Mouse (Mus musculus) CD4-positive, CD25-positive, alpha-beta regulatory T cell (primary cell): ENCODE results near the gene Capn15. TPM values are rescaled to one million over a fixed set of nuclear protein-coding genes. Genes with fewer than 3 reads are reported as not detected.

Experiments
- polyA plus RNA-seq: library from polyadenylated mRNA; unstranded; fragments of 100-300 nt; shearing (Covaris generic); gene quantifications from one replicate; pipeline ENCODE4 v1.2.1, GENCODE M21; 2017

The Capn15 gene
- polyA plus RNA-seq: 30.1 TPM

DNA sequence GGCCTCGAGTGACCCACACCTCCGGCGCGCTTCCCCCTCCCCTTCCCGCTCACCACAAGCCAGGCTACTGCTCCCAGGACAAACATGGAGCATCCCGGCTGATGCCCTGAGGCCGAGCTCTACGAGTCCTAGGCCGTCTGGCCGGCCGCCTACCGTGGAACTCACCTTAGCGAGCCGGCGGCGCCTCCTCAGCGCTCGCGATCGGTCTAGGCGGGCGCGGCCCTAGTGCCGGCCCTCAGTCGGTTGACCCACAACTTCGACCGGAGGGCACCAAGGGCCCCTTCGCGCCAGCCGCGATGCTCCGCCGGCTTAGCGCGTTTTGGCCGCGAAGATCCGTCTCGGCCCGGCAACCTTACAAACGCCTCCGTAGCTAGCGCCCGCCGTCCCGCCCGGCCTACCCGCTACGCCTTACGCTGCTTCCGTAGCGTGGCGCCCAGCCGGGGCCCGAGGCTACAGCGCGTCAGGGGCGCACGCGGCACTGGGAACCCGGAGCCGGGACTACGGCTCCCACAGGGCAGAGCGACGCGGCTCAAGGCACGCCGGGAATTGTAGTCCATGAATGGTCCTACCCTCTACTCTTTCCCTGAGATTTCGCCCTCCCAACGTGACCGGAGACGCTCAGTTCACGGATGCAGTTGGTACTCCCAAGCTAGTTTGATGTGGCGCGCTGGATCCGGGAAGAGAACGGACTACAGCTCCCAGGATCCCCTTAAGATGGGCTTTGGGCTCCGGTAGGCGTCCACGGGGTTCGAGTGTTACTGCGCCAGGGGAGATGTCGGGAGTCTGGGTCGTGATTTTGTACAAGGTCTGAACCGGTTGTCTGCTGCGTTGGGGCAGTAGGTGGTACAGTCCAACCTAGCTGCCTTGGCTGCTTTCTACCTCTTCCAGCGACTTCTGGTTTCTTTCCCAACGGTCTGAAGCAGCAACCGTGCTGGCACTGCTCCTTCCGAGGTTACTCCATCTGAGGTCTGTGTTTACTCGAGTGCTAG, at the start of gene Capn15:
Gene Capn15, minus strand, starts transcription at position 491 of the 989 bp plus-strand sequence.

DNA sequence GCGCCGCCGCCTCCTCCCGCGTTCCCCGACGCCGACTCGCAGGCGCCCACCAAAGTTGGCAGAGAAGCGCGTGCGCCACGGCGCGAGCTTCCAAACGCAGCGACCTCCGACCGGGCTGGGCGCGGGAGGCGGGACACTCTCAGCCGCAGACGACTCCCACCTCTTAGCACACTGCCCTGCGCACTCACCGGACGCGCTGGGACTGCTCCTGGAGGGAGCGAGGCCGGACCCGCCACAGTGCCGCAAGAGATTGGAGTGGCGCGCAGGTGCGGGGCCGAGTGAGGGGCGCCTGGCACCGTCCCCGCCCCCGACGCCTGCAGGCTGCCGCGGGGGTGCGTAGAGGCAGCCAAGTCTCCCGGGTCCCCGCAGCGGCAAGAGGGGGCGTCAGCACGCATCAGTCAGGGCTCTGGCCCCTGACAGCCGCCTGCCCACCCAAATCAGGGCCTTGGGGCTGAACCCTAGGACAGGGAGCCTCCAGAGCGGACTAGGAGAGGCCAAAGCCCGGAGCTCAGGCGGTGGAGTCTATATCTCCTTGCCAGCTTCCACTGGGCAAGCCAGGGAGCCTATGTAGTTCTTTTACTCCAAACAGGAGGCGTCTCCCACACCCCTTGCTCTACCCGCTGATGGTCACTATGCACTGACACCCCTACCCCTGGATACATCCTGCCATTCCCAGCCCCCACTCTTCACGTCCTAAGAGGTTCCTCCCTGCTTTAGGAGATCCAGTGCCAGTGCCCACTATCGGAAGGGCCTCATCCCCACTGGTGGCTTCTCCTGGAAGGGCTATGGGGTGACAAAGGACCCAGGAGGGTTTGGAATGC, 33.6 kb downstream of the Capn15 start, which contains the start of gene A930017K11Rik:
Gene A930017K11Rik, minus strand, starts transcription at position 763 of the 821 bp plus-strand sequence.

DNA sequence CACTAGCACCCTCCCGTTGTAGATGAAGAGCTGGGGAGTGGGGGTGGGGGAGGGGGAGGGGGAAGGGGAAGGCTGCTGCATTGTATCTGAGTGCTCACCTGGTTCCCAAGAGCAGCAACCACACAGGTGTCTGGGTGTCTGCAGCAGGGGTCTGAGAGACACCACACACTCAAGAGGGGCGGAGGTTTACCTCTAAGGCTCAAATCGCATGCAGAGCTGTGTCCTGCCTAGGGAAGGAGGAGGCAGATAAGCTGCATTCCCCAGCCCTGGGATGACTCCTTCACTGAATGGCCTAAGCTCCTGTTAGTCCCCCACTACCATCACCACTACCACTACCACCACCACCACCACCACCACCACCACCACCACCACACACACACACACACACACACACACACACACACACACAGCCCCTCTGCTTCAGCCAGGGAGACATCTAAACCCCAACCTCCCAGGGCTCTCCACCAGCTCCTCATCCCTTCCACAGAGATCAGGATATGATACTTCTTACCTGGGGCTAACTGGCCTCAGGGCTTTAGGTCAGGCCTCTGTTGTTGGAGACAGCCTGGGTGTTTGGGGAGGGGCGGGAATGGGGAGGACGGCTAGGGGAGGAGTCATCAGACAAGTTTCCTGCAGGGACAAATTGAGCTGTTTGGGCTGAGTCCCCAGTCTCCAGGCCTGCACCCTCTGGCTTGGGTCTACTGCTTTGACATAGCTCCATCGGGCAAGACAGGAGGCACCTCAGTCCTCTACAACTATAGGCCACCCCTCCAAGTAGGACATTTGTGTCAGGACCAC, 41.0 kb downstream of the Capn15 start, which contains the start of the genes Pigq and Nhlrc4:
Gene Pigq, minus strand, starts transcription at position 571 of the 798 bp plus-strand sequence.
Gene Nhlrc4, minus strand, starts transcription at position 596 of the 798 bp plus-strand sequence.

DNA sequence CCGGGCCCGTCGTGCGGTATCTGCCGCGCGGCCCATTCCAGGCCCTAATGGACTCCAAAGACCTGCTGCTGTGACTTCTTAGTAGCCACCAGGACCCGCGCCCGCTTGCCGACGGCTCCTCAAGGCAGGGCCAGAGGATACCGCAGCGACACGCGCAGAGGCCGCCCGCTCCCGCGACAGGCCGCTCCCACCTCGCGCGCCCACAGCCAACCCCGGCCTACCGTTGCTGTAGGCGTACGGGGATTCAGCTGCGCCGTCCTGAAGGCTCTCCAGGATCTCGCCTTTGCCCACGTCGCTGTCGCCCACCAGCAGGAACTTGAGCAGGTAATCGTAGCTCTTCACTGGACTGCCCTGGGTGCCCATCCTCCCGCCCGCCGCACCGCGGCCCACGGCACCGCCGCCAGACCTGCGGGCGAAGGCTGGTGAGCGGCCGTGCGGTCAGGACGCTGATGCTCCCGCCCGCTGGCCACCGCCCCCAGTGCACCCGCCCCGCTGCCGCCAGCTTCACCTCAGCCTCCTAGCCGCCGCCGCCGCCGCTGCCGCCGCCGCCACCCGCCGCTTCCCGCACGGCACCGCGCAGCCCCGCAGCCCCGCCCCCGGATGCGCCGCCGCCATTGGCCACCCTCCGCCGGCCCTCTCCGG, 66.3 kb downstream of the Capn15 start, which contains the start of gene Rab40c:
Gene Rab40c, minus strand, starts transcription at position 584 of the 642 bp plus-strand sequence.

Other genes with a start within 250 kb of the Capn15 start
- gene Mslnl, start 249.8 kb downstream of the Capn15 start, polyA plus RNA-seq: 0.07 TPM
- not detected for gene Msln, start 231.4 kb downstream of the Capn15 start, polyA plus RNA-seq
- 28.1 TPM for gene Narfl, start 212.0 kb downstream of the Capn15 start, polyA plus RNA-seq
- 51.4 TPM for gene Haghl, start 200.1 kb downstream of the Capn15 start, polyA plus RNA-seq
- gene Ccdc78, start 199.2 kb downstream of the Capn15 start, polyA plus RNA-seq: 0.49 TPM
- 223 TPM for gene Fam173a, start 192.9 kb downstream of the Capn15 start, polyA plus RNA-seq
- gene AC134908.4, start 190.1 kb downstream of the Capn15 start, polyA plus RNA-seq: 1.6 TPM
- 45.7 TPM for gene Metrn, start 188.7 kb downstream of the Capn15 start, polyA plus RNA-seq
- gene Fbxl16, start 176.7 kb downstream of the Capn15 start, polyA plus RNA-seq: 0.13 TPM
- gene Wdr24, start 162.2 kb downstream of the Capn15 start, polyA plus RNA-seq: 44.1 TPM
- 36.7 TPM for gene Jmjd8, start 156.9 kb downstream of the Capn15 start, polyA plus RNA-seq
- 169 TPM for gene Stub1, start 152.4 kb downstream of the Capn15 start, polyA plus RNA-seq
- gene Rhbdl1, start 148.5 kb downstream of the Capn15 start, polyA plus RNA-seq: 2.1 TPM
- 2.6 TPM for gene Gm20683, start 144.0 kb downstream of the Capn15 start, polyA plus RNA-seq
- 41.0 TPM for gene Rhot2, start 140.9 kb downstream of the Capn15 start, polyA plus RNA-seq
- gene Wdr90, start 124.3 kb downstream of the Capn15 start, polyA plus RNA-seq: 8.8 TPM
- 5.2 TPM for gene Mcrip2, start 117.0 kb downstream of the Capn15 start, polyA plus RNA-seq
- gene Mettl26, start 110.7 kb downstream of the Capn15 start, polyA plus RNA-seq: 82.8 TPM
- 1.3 TPM for gene Wfikkn1, start 104.9 kb downstream of the Capn15 start, polyA plus RNA-seq
- 31.6 TPM for gene Rab40c, start 66.1 kb downstream of the Capn15 start, polyA plus RNA-seq
- 55.2 TPM for gene Pigq, start 40.9 kb downstream of the Capn15 start, polyA plus RNA-seq
- gene Nhlrc4, start 40.8 kb downstream of the Capn15 start, polyA plus RNA-seq: not detected
- not detected for gene A930017K11Rik, start 33.2 kb downstream of the Capn15 start, polyA plus RNA-seq
- 13.5 TPM for gene Rab11fip3, start 83.8 kb upstream of the Capn15 start, polyA plus RNA-seq
- 30.0 TPM for gene Decr2, start 104.5 kb upstream of the Capn15 start, polyA plus RNA-seq
- gene Nme4, start 109.8 kb upstream of the Capn15 start, polyA plus RNA-seq: 3.3 TPM
- gene Tmem8, start 127.5 kb upstream of the Capn15 start, polyA plus RNA-seq: 27.9 TPM
- 76.8 TPM for gene Mrpl28, start 137.7 kb upstream of the Capn15 start, polyA plus RNA-seq
- gene Axin1, start 152.9 kb upstream of the Capn15 start, polyA plus RNA-seq: 100 TPM
- 0.25 TPM for gene Pdia2, start 213.3 kb upstream of the Capn15 start, polyA plus RNA-seq
- gene Rgs11, start 217.2 kb upstream of the Capn15 start, polyA plus RNA-seq: 13.5 TPM
- gene Arhgdig, start 222.0 kb upstream of the Capn15 start, polyA plus RNA-seq: 0.51 TPM